Mouse (Mus musculus) hindbrain, postnatal 0 days (tissue): ENCODE data around the gene Hrh2. TPM values are rescaled to one million over a fixed set of nuclear protein-coding genes. Genes with fewer than 3 reads are reported as not detected.

ENCODE experiments used
- ATAC-seq: fragments of 200-750 bp; cut with Nextera tagmentation; 2 replicates; pipeline ENCODE4 v1.8.0; 2017; ENCODE audit warnings: mild to moderate bottlenecking, moderate TSS enrichment, moderate library complexity
- DNase-seq: peaks from one replicate; pipeline ENCODE4 v3.0.0-alpha.2; 2015; ENCODE audit warnings: low spot score
- H3K27ac ChIP-seq: fragments of 300-500 bp; sonication (generic); 2 replicates; pipeline ENCODE4 v1.5.1; 2014; ENCODE audit warnings: mild to moderate bottlenecking
- H3K27me3 ChIP-seq: fragments of 300-500 bp; sonication (generic); 2 replicates; pipeline ENCODE4 v1.6.1; 2014; ENCODE audit warnings: low read length, mixed read lengths; ENCODE audit not compliant: insufficient read depth
- H3K36me3 ChIP-seq: fragments of 300-500 bp; sonication (generic); 2 replicates; pipeline ENCODE4 v1.6.1; 2014; ENCODE audit warnings: low read length, mixed read lengths; ENCODE audit not compliant: insufficient read depth
- H3K4me1 ChIP-seq: fragments of 300-500 bp; sonication (generic); 2 replicates; pipeline ENCODE4 v1.6.1; 2014; ENCODE audit warnings: antibody characterized with exemption, low read length, mixed read lengths; ENCODE audit not compliant: insufficient read depth
- H3K4me2 ChIP-seq: fragments of 300-500 bp; sonication (generic); 2 replicates; pipeline ENCODE4 v1.6.1; 2014; ENCODE audit warnings: low read depth, mild to moderate bottlenecking, low read length, moderate library complexity, mixed read lengths
- H3K4me3 ChIP-seq: fragments of 300-500 bp; sonication (generic); 2 replicates; pipeline ENCODE4 v1.5.1; 2014; ENCODE audit warnings: low read length
- H3K9ac ChIP-seq: fragments of 300-500 bp; sonication (generic); replicated peaks from 2 replicates; pipeline ENCODE4 v1.6.1; 2014; ENCODE audit warnings: mild to moderate bottlenecking, low read length, moderate library complexity, mixed read lengths
- H3K9me3 ChIP-seq: fragments of 300-500 bp; sonication (generic); 2 replicates; pipeline ENCODE4 v1.6.1; 2016; ENCODE audit warnings: low read length, mixed read lengths
- CTCF ChIP-seq: IDR thresholded peaks from 2 replicates; pipeline ENCODE4 v1.5.1; 2016; ENCODE audit warnings: antibody characterized with exemption, control low read depth, low read depth
- WGBS: fragments of 180-500 bp; shearing (Covaris S2); extraction: QIAGEN DNeasy Blood & Tissue Kit; methylation state at CpG from one replicate; pipeline ENCODE4 v1.1.7; 2014; 5-methylcytosine and 5-hydroxymethylcytosine counted together
- polyA plus RNA-seq: library from polyadenylated mRNA; unstranded; fragments of >200 nt; fragmentation: Nextera tagmentation; extraction: Ambion mirVana; gene quantifications from 2 replicates; pipeline ENCODE4 v1.2.1, GENCODE M21; 2015
- total RNA-seq: library from RNA; depleted of rRNA; stranded (reverse); fragments of >200 nt; gene quantifications from 2 replicates; pipeline ENCODE4 v1.2.3, GENCODE M21; 2014

Hrh2 gene
- total and polyA plus RNA-seq, 2 experiments from 2014 or later: 0.98 to 2.9 TPM

DNA sequence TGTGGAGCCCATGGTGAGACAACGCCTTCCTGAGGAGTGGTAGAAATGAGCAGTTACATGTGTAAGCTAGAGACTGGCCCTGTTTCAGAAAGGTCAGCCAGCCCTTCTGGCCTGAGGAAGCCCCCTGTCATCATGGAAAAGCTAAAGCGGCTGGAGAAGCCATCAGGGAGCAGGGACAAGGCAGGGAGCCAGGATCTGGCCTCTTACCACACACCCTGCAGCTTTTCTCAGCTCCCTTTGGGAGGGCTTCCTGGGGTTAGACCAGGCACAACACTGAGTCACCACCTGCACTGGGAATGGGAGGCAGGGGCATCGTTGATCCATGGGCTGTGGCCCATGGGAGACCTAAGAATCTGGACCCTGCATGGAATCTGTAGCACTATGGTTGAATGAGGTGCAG lies 11.5 kb upstream of the Hrh2 start:
- no peak for ATAC-seq
- Histone ChIP-seq H3K4me3 (no peak overlapping the region), H3K27ac (no peak overlapping the region), H3K27me3 (no peaks in the 10 kb centered on the region), H3K4me1 (no peaks in the 10 kb centered on the region), H3K4me2 (no peak overlapping the region), H3K9me3 (no peaks in the 10 kb centered on the region), H3K36me3 (no peaks in the 10 kb centered on the region), H3K9ac (no peak overlapping the region)
- no peak for DNase-seq
- TF ChIP-seq CTCF: no peak
- 56% methylated on average over 3 of the region's 3 CpGs for WGBS

DNA sequence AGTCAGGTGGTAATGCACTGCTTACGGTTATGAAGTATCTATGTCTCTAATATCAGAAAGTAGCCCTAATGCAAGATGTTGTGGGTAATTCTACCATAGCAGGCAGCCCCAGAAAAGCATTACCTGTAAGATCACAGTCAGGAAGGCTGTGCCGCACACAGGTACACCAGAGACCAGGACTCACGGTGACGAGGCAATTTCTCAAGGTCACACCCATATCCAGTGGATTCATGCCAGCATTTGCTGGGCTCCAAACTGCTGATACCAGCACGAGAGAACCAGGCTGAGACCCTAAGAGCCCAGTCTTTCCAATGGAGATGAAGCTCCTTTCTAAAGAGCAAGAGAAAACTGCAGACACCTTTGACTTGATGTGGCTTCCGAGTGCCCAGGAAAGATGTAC lies 10.6 kb upstream of the Hrh2 start:
- Histone ChIP-seq H3K27me3 (no peaks in the 10 kb centered on the region), H3K4me3 (no peak overlapping the region), H3K4me2 (no peak overlapping the region), H3K36me3 (no peaks in the 10 kb centered on the region), H3K9ac (no peak overlapping the region), H3K4me1 (no peaks in the 10 kb centered on the region), H3K27ac (no peak overlapping the region), H3K9me3 (no peaks in the 10 kb centered on the region)
- no peak for ATAC-seq
- WGBS: 88% methylated on average over 6 of the region's 6 CpGs
- no peak for DNase-seq
- TF ChIP-seq CTCF: no peak

DNA sequence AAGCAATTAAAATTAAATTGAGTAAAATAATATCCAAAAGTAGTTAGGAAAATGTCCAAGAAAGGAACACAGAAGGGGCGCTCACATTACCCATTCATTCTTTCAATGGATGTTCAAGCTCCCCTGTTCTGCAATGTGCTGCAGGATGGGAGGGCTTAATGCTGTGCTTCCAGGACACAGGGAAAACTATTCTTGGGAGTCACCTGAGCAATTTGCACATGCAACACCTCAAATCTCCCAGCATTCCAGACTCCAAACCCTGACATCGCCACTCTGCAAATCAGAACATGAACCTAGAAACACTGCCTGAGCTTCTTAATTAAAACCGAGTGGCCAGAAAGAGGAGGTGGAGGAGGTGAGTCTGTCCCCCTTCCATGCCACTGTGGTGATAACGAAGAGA lies 10.0 kb upstream of the Hrh2 start:
- Histone ChIP-seq H3K4me1 (no peaks in the 10 kb centered on the region), H3K27ac (no peak overlapping the region), H3K9ac (no peak overlapping the region), H3K9me3 (no peaks in the 10 kb centered on the region), H3K36me3 (no peaks in the 10 kb centered on the region), H3K4me2 (no peak overlapping the region), H3K27me3 (no peaks in the 10 kb centered on the region), H3K4me3 (no peak overlapping the region)
- TF ChIP-seq CTCF: no peak
- DNase-seq: no peak
- 95% methylated on average over 4 of the region's 4 CpGs for WGBS
- ATAC-seq: no peak

DNA sequence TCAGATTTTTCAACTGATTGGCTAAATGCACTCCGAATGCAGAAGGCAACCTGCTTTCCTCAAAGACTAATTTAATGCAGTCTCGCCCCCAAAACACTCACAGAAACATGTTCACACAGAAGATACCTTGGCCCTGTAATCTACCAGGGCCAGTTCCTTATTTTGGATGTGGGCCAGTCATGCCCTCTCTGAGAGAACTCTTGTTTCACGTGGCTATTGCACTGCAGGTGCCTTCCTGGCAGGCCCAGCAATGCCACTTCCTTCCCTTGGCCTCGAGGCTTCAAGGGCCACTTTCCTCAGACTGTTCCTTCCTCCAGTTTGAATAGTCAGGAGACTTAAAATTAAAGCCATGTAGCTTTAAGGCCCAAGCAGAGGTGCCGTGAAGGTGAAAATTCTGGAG lies 5.5 kb upstream of the Hrh2 start:
- DNase-seq (no peak), ATAC-seq (no peak)
- Histone ChIP-seq H3K4me1 (no peaks in the 10 kb centered on the region), H3K27ac (no peak overlapping the region), H3K4me3 (no peak overlapping the region), H3K9me3 (no peaks in the 10 kb centered on the region), H3K36me3 (no peaks in the 10 kb centered on the region), H3K9ac (no peak overlapping the region), H3K27me3 (no peaks in the 10 kb centered on the region), H3K4me2 (no peak overlapping the region)
- TF ChIP-seq CTCF: no peak
- WGBS: 78% methylated on average over 5 of the region's 5 CpGs

DNA sequence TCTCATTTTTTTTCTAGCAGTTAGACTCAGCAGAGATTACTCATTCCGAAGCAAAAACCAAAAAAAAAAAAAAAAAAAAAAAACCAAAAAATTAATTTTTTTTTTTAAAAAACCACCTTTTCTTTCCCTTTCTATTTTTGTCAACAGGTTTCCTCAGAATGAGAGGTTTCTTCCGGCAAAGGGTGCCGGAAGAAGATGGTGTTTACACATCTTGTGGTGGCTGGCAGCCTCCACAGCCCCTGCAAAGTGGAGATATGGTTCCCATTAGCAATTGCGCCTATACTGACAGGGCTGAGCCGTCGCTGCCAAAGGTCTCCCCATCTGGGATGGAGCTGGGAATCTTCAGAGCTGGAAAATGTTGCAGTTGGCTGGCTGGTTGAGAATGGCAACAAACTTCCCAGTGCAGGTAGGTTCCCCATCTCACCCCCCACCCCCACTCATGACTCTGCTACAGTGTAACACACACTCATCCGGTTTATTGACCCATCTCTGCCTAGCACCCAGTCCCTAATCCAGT lies 3.7 kb upstream of the Hrh2 start:
- Histone ChIP-seq H3K36me3 (no peaks in the 10 kb centered on the region), H3K27ac (no peak overlapping the region), H3K9ac (no peak overlapping the region), H3K4me2 (no peak overlapping the region), H3K27me3 (no peaks in the 10 kb centered on the region), H3K9me3 (no peaks in the 10 kb centered on the region), H3K4me1 (no peaks in the 10 kb centered on the region), H3K4me3 (no peak overlapping the region)
- 83% methylated on average over 7 of the region's 7 CpGs for WGBS
- DNase-seq (no peak), ATAC-seq (no peak)
- no peak for TF ChIP-seq CTCF

DNA sequence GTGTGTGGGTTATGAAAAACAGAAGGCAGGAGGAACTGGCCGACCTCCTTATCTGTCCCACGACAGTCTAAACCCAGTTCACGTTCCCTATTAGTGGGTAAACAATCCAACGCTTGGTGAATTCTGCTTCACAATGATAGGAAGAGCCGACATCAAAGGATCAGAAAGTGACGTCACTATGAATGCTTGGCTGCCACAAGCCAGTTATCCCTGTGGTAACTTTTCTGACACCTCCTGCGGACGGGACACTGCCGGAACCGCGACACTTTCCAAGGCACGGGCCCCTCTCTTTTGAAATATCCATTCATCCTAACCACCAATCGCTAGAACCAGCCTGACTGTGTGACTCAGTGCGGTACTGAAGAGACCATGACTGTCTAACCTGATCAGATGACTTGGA lies 2.0 kb upstream of the Hrh2 start:
- ATAC-seq: no peak
- Histone ChIP-seq H3K4me2 (no peak overlapping the region), H3K27me3 (no peaks in the 10 kb centered on the region), H3K9ac (no peak overlapping the region), H3K4me1 (no peaks in the 10 kb centered on the region), H3K4me3 (no peak overlapping the region), H3K9me3 (no peaks in the 10 kb centered on the region), H3K36me3 (no peaks in the 10 kb centered on the region), H3K27ac (no peak overlapping the region)
- no peak for DNase-seq
- no peak for TF ChIP-seq CTCF
- whole genome bisulfite sequencing: 83% methylated on average over 14 of the region's 14 CpGs

DNA sequence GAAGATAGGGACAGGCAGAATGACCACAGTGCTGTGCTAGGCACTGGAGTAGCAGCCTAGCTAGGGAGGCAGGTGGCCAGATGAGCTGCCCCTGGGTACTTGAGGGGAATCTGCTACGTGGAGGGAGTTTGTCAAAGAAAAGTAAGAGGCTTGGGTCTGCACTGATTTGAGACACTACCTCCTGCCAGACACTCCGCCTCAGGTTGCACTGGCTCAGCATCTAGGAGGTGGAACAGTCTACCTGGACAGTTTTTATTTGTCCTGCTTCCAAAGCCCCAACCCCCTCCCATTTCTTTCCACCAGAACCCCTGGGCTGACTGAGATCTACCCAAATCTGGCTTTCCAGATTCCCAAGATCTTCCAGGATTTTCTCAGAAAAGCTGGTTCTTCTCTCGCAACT lies 748 bp upstream of the Hrh2 start:
- H3K27me3 ChIP-seq: no peaks in the 10 kb centered on the region
- H3K4me1 ChIP-seq: no peaks in the 10 kb centered on the region
- no peak for TF ChIP-seq CTCF
- no peaks in the 10 kb centered on the region for H3K36me3 ChIP-seq
- 79% methylated on average over 3 of the region's 3 CpGs for WGBS
- H3K4me2 ChIP-seq: no peak overlapping the region
- H3K4me3 ChIP-seq: no peak overlapping the region
- H3K27ac ChIP-seq: no peak overlapping the region
- no peak for DNase-seq
- no peak for ATAC-seq
- no peak overlapping the region for H3K9ac ChIP-seq
- H3K9me3 ChIP-seq: no peaks in the 10 kb centered on the region
